Mouse (Mus musculus): ENCODE measurements at regions not wholly inside any gene's neighbourhood (a gene's known extent, or its start where the extent isn't known, plus 50 kb on each side); places are given as distances from the start of the nearest gene placed in this dataset.

GRCm38 (mm10) chr12:39731177-39731576, 306.6 kb downstream of the Arl4a start:
- no peak for DNase-seq (ENCODE audit: low spot score in 2 of 2)

GRCm38 (mm10) chr12:39729255-39729654, 308.6 kb downstream of the Arl4a start:
- no peak for DNase-seq (ENCODE audit: low spot score in 2 of 2)

- DNase-seq (ENCODE audit: low spot score in 2 of 2): no peak
Observed at GRCm38 (mm10) chr12:39724172-39724571, 313.7 kb downstream of the Arl4a start.

- DNase-seq (ENCODE audit: low spot score in 2 of 2): no peak
Observed at GRCm38 (mm10) chr12:39715120-39715519, 322.7 kb downstream of the Arl4a start.

GRCm38 (mm10) chr12:39714169-39714794, 323.5 kb downstream of the Arl4a start:
- DNase-seq (ENCODE audit: low spot score in 2 of 2): no peak

- DNase-seq (ENCODE audit: low spot score in 2 of 2): no peak
Observed at GRCm38 (mm10) chr12:39711807-39712206, 326.0 kb downstream of the Arl4a start.

- peak in 1 of 2 experiments; percentile 4 for DNase-seq (ENCODE audit: low spot score in 2 of 2)
Observed at GRCm38 (mm10) chr12:39709850-39710249, 328.0 kb downstream of the Arl4a start.

GRCm38 (mm10) chr12:39697182-39697581, 340.6 kb downstream of the Arl4a start:
- DNase-seq (ENCODE audit: low spot score in 2 of 2): no peak

- no peak for DNase-seq (ENCODE audit: low spot score in 2 of 2)
Observed at GRCm38 (mm10) chr12:39695322-39695721, 342.5 kb downstream of the Arl4a start.

GRCm38 (mm10) chr12:39692043-39692442, 345.8 kb downstream of the Arl4a start:
- no peak for DNase-seq (ENCODE audit: low spot score in 2 of 2)

- DNase-seq (ENCODE audit: low spot score in 2 of 2): no peak
Observed at GRCm38 (mm10) chr12:39685399-39685798, 352.4 kb downstream of the Arl4a start.

- no peak for DNase-seq (ENCODE audit: low spot score in 2 of 2)
Observed at GRCm38 (mm10) chr12:39682121-39682520, 355.7 kb downstream of the Arl4a start.

- no peak for DNase-seq (ENCODE audit: low spot score in 2 of 2)
Observed at GRCm38 (mm10) chr12:39675608-39676007, 362.2 kb downstream of the Arl4a start.

GRCm38 (mm10) chr12:39667701-39668100, 370.1 kb downstream of the Arl4a start:
- no peak for DNase-seq (ENCODE audit: low spot score in 2 of 2)

- peak; percentile 60 to 68 for DNase-seq (ENCODE audit: low spot score in 2 of 2)
Observed at GRCm38 (mm10) chr12:39665448-39665847, 372.4 kb downstream of the Arl4a start.

GRCm38 (mm10) chr12:39660420-39660819, 377.4 kb downstream of the Arl4a start:
- DNase-seq (ENCODE audit: low spot score in 2 of 2): no peak

GRCm38 (mm10) chr12:39656606-39657005, 381.2 kb downstream of the Arl4a start:
- DNase-seq (ENCODE audit: low spot score in 2 of 2): no peak

GRCm38 (mm10) chr12:39648952-39649351, 388.9 kb downstream of the Arl4a start:
- DNase-seq (ENCODE audit: low spot score in 2 of 2): no peak

GRCm38 (mm10) chr12:39646556-39646955, 391.3 kb downstream of the Arl4a start:
- no peak for DNase-seq (ENCODE audit: low spot score in 2 of 2)

GRCm38 (mm10) chr12:39645581-39645980, 392.2 kb downstream of the Arl4a start:
- no peak for DNase-seq (ENCODE audit: low spot score in 2 of 2)

GRCm38 (mm10) chr12:39639246-39639645, 398.6 kb downstream of the Arl4a start:
- no peak for DNase-seq (ENCODE audit: low spot score in 2 of 2)

- DNase-seq (ENCODE audit: low spot score in 2 of 2): no peak
Observed at GRCm38 (mm10) chr12:39634337-39634736, 403.5 kb downstream of the Arl4a start.

- no peak for DNase-seq (ENCODE audit: low spot score in 2 of 2)
Observed at GRCm38 (mm10) chr12:39621266-39621665, 416.6 kb downstream of the Arl4a start.

- DNase-seq (ENCODE audit: low spot score in 2 of 2): no peak
Observed at GRCm38 (mm10) chr12:39605289-39605688, 432.5 kb downstream of the Arl4a start.
